Mouse (Mus musculus) heart, embryonic 16.5 days (tissue): ENCODE data around the gene Pik3ca. TPM values are rescaled to one million over a fixed set of nuclear protein-coding genes. Genes with fewer than 3 reads are reported as not detected.
A peak's percentile ranks its signal among the peaks of the same experiment; 100 is the strongest.

Experiments used
- ATAC-seq: fragments of 200-750 bp; cut with Nextera tagmentation; replicated peaks from 2 replicates; pipeline ENCODE4 v1.8.0; 2017; ENCODE audit warnings: moderate number of reproducible peaks; ENCODE audit not compliant: insufficient read depth, low FRiP score; ENCODE audit errors: extremely low read depth
- H3K27ac ChIP-seq: fragments of 300-500 bp; sonication (generic); 2 replicates; pipeline ENCODE4 v1.5.1; 2014; ENCODE audit warnings: mild to moderate bottlenecking, low read length, control low read depth, moderate library complexity
- H3K27me3 ChIP-seq: fragments of 300-500 bp; sonication (generic); 2 replicates; pipeline ENCODE4 v1.6.1; 2014; ENCODE audit warnings: low read length, mixed read lengths; ENCODE audit not compliant: control insufficient read depth, insufficient read depth
- H3K36me3 ChIP-seq: fragments of 300-500 bp; sonication (generic); 2 replicates; pipeline ENCODE4 v1.6.1; 2014; ENCODE audit not compliant: control insufficient read depth, insufficient read depth
- H3K4me1 ChIP-seq: fragments of 300-500 bp; sonication (generic); 2 replicates; pipeline ENCODE4 v1.6.1; 2014; ENCODE audit warnings: low read length, mixed read lengths; ENCODE audit not compliant: control insufficient read depth, insufficient read depth
- H3K4me2 ChIP-seq: fragments of 300-500 bp; sonication (generic); 2 replicates; pipeline ENCODE4 v1.6.1; 2014; ENCODE audit warnings: low read depth, mild to moderate bottlenecking, control low read depth, low read length
- H3K4me3 ChIP-seq: fragments of 300-500 bp; sonication (generic); 2 replicates; pipeline ENCODE4 v1.5.1; 2014; ENCODE audit warnings: mild to moderate bottlenecking, control low read depth, low read length
- H3K9ac ChIP-seq: fragments of 300-500 bp; sonication (generic); 2 replicates; pipeline ENCODE4 v1.6.1; 2014; ENCODE audit warnings: low read length, control low read depth
- H3K9me3 ChIP-seq: fragments of 300-500 bp; sonication (generic); replicated peaks from 2 replicates; pipeline ENCODE4 v1.6.1; 2016; ENCODE audit warnings: low read length; ENCODE audit not compliant: control insufficient read depth
- WGBS: fragments of 180-500 bp; shearing (Covaris S2); extraction: QIAGEN DNeasy Blood & Tissue Kit; methylation state at CpG from one replicate; pipeline ENCODE4 v1.1.7; 2014; 5-methylcytosine and 5-hydroxymethylcytosine counted together
- polyA plus RNA-seq: library from polyadenylated mRNA; unstranded; fragments of >200 nt; fragmentation: Nextera tagmentation; extraction: Ambion mirVana; gene quantifications from 2 replicates; pipeline ENCODE4 v1.2.1, GENCODE M21; 2015

Gene Pik3ca
- polyA plus RNA-seq, 1 experiment from 2014 or later, result 7.8 TPM

DNA sequence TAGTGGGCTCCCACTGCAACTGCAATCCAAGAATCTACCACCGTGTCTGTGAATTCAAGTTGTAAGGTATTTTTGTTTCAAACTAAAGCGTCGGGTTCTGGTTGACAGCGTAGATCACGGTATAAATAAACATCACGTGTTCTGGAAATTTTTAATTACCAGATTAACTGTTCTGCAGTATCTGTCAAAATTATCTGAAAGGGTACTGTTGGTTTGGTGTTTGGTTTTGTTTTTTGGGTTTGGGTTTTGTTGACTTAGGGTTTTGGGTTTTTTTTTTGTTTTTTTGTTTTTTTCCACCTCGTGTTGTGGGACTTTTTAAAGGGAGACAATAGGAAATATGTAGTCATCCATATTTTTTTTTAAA, 686 bp downstream of the Pik3ca start:
- ATAC-seq, result no peak
- H3K9ac ChIP-seq, result peak overlapping the region; percentile 95
- H3K4me1 ChIP-seq, result peaks cover 38% of the 10 kb centered on the region
- 1% methylated on average over 7 of the region's 7 CpGs for WGBS
- peak overlapping the region; percentile 96 for H3K4me3 ChIP-seq
- H3K27ac ChIP-seq, result peak overlapping the region; percentile 99
- no peaks in the 10 kb centered on the region for H3K9me3 ChIP-seq
- H3K4me2 ChIP-seq, result peak overlapping the region; percentile 86
- no peaks in the 10 kb centered on the region for H3K36me3 ChIP-seq
- no peaks in the 10 kb centered on the region for H3K27me3 ChIP-seq

DNA sequence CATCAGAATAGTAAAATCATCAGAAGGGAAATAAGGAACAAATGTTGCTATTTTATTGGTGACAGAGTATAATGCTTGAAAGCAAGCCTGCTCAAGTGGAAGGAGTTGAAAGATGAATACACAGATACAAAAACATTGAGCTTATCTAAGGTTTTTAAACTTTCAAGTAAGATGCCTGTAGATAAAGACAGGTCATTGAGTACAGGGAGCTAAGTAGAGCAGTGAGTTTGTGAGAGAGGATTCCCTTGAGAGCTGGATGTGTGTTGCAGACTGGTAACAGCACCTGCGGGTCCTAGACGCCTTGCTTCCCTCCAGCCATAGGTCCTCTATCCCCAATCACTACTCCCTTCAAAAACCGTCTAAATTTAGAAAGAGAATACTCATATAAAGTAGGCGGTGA, 1.2 kb downstream of the Pik3ca start:
- H3K27me3 ChIP-seq, result no peaks in the 10 kb centered on the region
- H3K4me2 ChIP-seq, result peak overlapping the region; percentile 86
- H3K4me3 ChIP-seq, result peak overlapping the region; percentile 29
- peak overlapping the region; percentile 4; the same call in 1 of the 2 replicates for H3K9ac ChIP-seq
- no peaks in the 10 kb centered on the region for H3K36me3 ChIP-seq
- ATAC-seq, result no peak
- peak overlapping the region; percentile 17; the same call in 1 of the 2 replicates for H3K27ac ChIP-seq
- H3K9me3 ChIP-seq, result no peaks in the 10 kb centered on the region
- peaks cover 43% of the 10 kb centered on the region for H3K4me1 ChIP-seq
- WGBS, result 10% methylated on average over 4 of the region's 4 CpGs

DNA sequence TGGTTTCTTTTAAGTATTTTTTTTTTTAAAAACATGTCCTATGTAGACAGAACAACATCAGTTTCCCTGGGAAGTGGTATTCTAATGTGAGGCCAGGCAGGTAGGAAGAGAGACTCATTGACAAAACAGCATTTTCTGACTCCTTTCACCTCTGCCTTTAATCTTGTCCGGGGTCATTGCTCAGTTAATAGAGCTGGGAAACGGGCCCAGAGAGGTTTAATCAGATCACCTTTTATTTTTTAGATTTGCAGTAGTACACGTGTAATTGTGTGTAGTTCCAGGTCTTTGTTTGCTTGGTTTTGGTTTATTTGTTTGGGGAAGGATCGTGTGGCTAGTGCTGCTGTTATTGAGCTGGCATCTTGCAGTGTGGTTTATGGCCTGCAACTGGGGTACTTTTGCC, 1.9 kb downstream of the Pik3ca start:
- H3K4me3 ChIP-seq, result no peak overlapping the region
- H3K9me3 ChIP-seq, result no peaks in the 10 kb centered on the region
- H3K4me1 ChIP-seq, result peaks cover 49% of the 10 kb centered on the region
- no peaks in the 10 kb centered on the region for H3K27me3 ChIP-seq
- 0 out of 2 replicates have a peak overlapping the region, but pooled peaks have one; percentile 16 for H3K27ac ChIP-seq
- H3K36me3 ChIP-seq, result no peaks in the 10 kb centered on the region
- no peak overlapping the region; the same call in 1 of the 2 replicates for H3K4me2 ChIP-seq
- no peak for ATAC-seq
- H3K9ac ChIP-seq, result no peak overlapping the region; the same call in 1 of the 2 replicates
- 47% methylated on average over 4 of the region's 4 CpGs for whole genome bisulfite sequencing

DNA sequence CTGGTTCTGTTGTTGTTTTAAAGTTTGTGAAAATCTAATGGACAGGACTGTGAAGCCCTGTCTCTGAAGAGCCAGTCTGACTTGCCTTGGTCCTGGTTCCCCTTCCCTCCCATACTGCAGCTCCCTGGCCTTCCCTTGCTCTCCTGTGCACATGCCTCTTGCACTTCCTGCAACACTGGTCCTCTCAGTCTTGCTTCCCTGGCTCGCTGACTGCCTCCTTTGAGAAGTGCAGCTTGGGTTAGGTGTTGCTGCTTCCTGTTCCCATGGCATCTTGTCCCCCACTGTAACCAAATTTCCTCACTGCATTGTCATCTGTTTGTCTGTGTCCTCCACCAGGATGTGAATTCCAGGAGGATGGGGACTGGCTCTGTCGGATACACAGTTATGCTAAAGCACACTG, 2.5 kb downstream of the Pik3ca start:
- peak overlapping the region; percentile 16; the same call in 1 of the 2 replicates for H3K27ac ChIP-seq
- 31% methylated on average over 2 of the region's 2 CpGs for WGBS

DNA sequence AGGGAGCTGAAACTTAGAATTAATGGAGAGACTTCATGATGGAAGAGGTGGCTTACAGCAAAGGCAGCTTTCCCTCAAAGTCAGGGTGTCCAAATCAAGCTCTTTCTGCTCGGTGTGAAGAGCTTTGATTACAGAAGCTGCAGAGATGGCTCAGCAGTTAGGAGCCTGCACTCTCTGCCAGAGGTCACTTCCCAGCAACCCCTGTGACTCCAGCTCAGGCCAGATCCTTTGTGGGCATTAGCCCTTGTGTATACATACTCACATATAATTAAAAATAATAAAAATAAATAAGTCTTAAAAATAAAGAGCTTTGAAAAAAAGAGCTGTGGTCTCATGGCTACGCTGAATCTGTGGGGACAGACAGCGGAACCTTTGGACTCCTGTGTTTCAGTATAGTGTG, 4.1 kb downstream of the Pik3ca start:
- H3K27me3 ChIP-seq, result no peaks in the 10 kb centered on the region
- H3K4me1 ChIP-seq, result peaks cover 58% of the 10 kb centered on the region
- H3K9me3 ChIP-seq, result no peaks in the 10 kb centered on the region
- WGBS, result 63% methylated on average over 3 of the region's 3 CpGs
- H3K27ac ChIP-seq, result no peak overlapping the region
- H3K9ac ChIP-seq, result no peak overlapping the region
- no peaks in the 10 kb centered on the region for H3K36me3 ChIP-seq
- no peak for ATAC-seq
- H3K4me2 ChIP-seq, result no peak overlapping the region
- no peak overlapping the region for H3K4me3 ChIP-seq

More for the DNA sequence above, 2.5 kb downstream of the Pik3ca start:
- H3K4me1 ChIP-seq, result peaks cover 54% of the 10 kb centered on the region
- H3K27me3 ChIP-seq, result no peaks in the 10 kb centered on the region
- H3K4me3 ChIP-seq, result no peak overlapping the region
- no peaks in the 10 kb centered on the region for H3K36me3 ChIP-seq
- ATAC-seq, result no peak
- H3K9me3 ChIP-seq, result no peaks in the 10 kb centered on the region
- peak overlapping the region; percentile 15; the same call in 1 of the 2 replicates for H3K9ac ChIP-seq
- no peak overlapping the region; the same call in 1 of the 2 replicates for H3K4me2 ChIP-seq

DNA sequence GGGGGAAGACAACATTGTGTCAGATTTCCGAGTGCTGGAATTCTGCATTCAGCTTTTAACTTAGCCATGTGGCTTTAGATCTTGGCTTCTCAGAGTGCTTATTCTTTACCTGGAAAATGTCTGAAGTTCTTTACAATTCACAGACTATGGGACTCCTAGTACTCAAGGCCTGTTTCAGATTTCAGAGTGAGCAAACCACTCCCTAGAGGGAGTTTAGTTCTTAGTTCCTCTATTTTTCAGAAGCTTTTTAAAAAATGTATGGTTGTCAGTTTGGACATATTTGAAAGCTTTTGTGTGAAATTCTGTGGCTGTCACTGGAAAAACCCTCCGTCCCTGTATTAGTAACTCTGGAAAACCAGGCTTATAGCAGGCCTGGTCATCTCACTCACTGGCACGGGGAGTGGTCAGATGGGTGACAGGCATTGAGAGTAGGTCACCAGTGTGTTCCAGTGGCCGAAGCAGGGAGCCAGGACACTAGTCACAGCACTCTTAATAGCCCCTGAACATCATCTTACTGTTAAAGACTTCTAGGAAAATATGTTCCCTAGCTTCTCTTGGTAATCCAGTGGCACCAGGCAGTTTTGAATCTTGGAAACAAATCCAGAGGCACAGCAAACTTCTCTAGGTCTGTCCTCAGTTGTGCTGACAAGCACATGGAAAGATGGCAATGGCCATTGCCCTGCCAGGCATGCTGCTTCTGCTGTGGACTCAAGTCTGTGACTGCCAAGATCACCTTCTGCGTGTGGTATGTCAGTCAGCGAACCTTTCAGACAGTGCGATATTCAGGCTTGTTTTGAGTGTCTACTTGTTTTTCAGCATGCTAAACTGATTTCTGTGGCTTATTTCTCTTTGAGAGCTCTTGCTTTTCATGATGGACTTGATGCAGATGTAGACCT, 5.8 kb downstream of the Pik3ca start:
- Histone ChIP-seq H3K27me3 (no peaks in the 10 kb centered on the region), H3K27ac (peak overlapping the region; percentile 31), H3K9ac (peak overlapping the region; percentile 15; the same call in 1 of the 2 replicates), H3K9me3 (no peaks in the 10 kb centered on the region), H3K4me2 (no peak overlapping the region), H3K4me1 (peaks cover 67% of the 10 kb centered on the region), H3K4me3 (no peak overlapping the region), H3K36me3 (no peaks in the 10 kb centered on the region)
- 56% methylated on average over 7 of the region's 7 CpGs for WGBS
- no peak for ATAC-seq

DNA sequence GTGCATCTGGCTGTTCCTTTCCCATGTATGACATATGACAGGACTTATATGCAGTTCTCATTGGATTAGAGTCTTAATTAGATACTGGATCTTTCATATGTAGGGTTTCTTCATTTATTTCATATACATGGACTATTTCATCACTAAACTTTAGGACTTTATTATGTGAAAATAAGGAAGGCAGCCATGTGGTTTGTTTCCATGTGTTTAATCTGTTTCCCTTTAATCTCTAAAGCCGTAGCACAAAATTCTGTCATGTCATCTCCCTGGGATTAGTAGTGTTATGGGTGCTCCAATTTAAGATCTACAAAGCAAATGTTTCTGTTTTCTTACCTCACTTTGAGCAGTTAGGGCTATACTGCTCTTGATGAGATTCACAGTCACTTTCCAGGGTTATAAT, 8.2 kb downstream of the Pik3ca start:
- H3K9ac ChIP-seq, result no peak overlapping the region
- WGBS, result 76% methylated on average over 1 of the region's 1 CpGs
- no peak for ATAC-seq

DNA sequence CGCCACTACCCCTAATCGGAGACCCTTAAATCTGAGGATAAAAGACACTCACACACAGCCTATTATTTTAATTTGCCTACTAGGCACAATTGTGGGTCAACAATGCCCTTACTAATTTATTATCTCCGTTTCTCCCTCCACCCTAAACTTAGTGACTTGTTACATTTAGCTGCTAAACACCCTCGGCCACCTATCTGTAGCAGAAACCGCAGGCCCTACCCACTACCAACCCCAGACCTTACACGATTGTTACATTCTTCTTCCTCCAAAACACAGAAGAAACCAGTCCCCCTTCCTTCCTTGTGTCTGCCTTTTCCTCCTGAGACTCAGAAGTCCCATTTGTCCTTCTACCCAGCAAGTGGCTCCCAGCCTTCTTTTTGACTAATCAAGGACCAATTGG, 9.3 kb downstream of the Pik3ca start:
- Histone ChIP-seq H3K9me3 (no peaks in the 10 kb centered on the region), H3K36me3 (no peaks in the 10 kb centered on the region), H3K27me3 (no peaks in the 10 kb centered on the region), H3K4me2 (no peak overlapping the region), H3K9ac (no peak overlapping the region), H3K27ac (no peak overlapping the region), H3K4me1 (peaks cover 45% of the 10 kb centered on the region), H3K4me3 (no peak overlapping the region)
- ATAC-seq, result no peak
- 69% methylated on average over 6 of the region's 6 CpGs for WGBS

More for the DNA sequence above, 8.2 kb downstream of the Pik3ca start:
- H3K36me3 ChIP-seq, result no peaks in the 10 kb centered on the region
- no peak overlapping the region for H3K4me3 ChIP-seq
- no peak overlapping the region for H3K27ac ChIP-seq
- no peak overlapping the region for H3K4me2 ChIP-seq
- no peaks in the 10 kb centered on the region for H3K9me3 ChIP-seq
- peaks cover 54% of the 10 kb centered on the region for H3K4me1 ChIP-seq
- no peaks in the 10 kb centered on the region for H3K27me3 ChIP-seq

DNA sequence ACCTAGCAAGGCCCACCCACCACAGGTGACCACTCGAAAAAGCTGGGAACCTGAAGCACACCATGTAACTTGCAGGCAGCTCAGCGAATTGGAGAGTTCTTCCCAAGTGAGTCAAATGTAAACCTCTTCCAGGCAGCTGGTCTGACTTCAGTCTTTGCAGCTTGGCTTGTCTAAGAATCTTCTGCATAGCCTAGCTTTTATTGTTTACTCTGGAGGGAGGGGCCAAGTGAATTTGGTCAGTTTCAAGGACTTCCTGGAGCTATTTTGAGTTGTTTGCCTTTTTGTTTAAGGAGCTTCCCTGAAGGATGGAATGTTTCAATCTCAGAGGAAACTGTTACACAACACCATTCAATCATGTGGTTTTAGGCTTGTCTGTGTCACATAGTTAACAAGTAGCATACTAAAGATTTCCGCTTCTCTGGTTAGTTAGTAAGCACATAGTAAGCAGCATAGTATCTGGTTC, 11.4 kb downstream of the Pik3ca start:
- no peak overlapping the region for H3K4me3 ChIP-seq
- H3K36me3 ChIP-seq, result no peaks in the 10 kb centered on the region
- WGBS, result 82% methylated on average over 3 of the region's 3 CpGs
- no peak overlapping the region for H3K4me2 ChIP-seq
- H3K9me3 ChIP-seq, result no peaks in the 10 kb centered on the region
- no peak for ATAC-seq
- peak overlapping the region; percentile 46; the same call in 1 of the 2 replicates for H3K27ac ChIP-seq
- H3K27me3 ChIP-seq, result no peaks in the 10 kb centered on the region
- peaks cover 49% of the 10 kb centered on the region for H3K4me1 ChIP-seq
- H3K9ac ChIP-seq, result no peak overlapping the region
